Mouse (Mus musculus) hindbrain, embryonic 10.5 days (tissue): ENCODE data around the gene Sgcd. TPM values are rescaled to one million over a fixed set of nuclear protein-coding genes. Genes with fewer than 3 reads are reported as not detected.

Experiments
- DNase-seq: peaks from one replicate; pipeline ENCODE4 v3.0.0-alpha.2; 2017; ENCODE audit warnings: low spot score
- H3K27ac ChIP-seq: fragments of 300-500 bp; sonication (generic); 2 replicates; pipeline ENCODE4 v1.5.1; 2016; ENCODE audit warnings: mild to moderate bottlenecking, moderate library complexity
- H3K27me3 ChIP-seq: fragments of 300-500 bp; sonication (generic); 2 replicates; pipeline ENCODE4 v1.6.1; 2016; ENCODE audit warnings: mild to moderate bottlenecking; ENCODE audit not compliant: poor library complexity, insufficient read depth, severe bottlenecking
- H3K36me3 ChIP-seq: fragments of 300-500 bp; sonication (generic); 2 replicates; pipeline ENCODE4 v1.6.1; 2016; ENCODE audit warnings: mild to moderate bottlenecking, moderate library complexity
- H3K4me1 ChIP-seq: fragments of 300-500 bp; sonication (generic); replicated peaks from 2 replicates; pipeline ENCODE4 v1.6.1; 2016; ENCODE audit warnings: mild to moderate bottlenecking
- H3K4me3 ChIP-seq: fragments of 300-500 bp; sonication (generic); 2 replicates; pipeline ENCODE4 v1.5.1; 2016; ENCODE audit warnings: mild to moderate bottlenecking, moderate library complexity
- H3K9me3 ChIP-seq: fragments of 300-500 bp; sonication (generic); 2 replicates; pipeline ENCODE4 v1.6.1; 2016; ENCODE audit warnings: mild to moderate bottlenecking, moderate library complexity
- WGBS: fragments of 180-500 bp; shearing (Covaris S2); methylation state at CpG from one replicate; pipeline ENCODE4 v1.1.7; 2016; 5-methylcytosine and 5-hydroxymethylcytosine counted together
- polyA plus RNA-seq: library from polyadenylated mRNA; unstranded; fragments of >200 nt; fragmentation: Nextera tagmentation; extraction: Ambion mirVana; gene quantifications from 2 replicates; pipeline ENCODE4 v1.2.1, GENCODE M21; 2016

Sgcd gene
- polyA plus RNA-seq, 1 experiment from 2014 or later = 1.5 TPM

DNA sequence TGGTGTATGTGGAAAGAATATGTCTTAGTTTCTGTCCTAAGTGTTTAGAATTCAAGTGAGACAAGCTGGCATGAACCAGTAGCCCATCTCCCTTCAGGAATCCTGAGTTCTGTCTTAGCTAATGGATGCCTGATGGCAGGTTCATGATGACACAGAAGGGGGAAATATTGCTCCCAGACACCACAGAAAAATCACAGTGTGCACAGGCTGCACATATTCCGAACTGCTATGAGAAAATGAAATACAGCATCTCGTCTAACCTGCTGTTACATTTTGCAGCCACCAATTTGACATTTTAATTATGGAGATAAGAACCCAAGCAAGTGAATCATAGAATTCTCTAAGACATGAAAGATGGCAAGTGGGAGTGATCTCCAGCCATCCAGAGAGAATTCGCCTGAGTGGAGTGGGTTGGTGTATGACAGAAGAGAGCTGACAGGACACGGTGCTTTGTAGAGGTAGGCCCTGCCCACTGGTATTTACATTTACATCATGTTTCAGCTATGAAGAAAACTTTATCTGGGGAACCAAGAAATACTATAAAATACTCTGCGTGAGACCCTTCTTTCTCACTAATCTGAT, 1076.0 kb downstream of the Sgcd start:
- DNase-seq = no peak
- H3K27ac ChIP-seq = no peak overlapping the region
- no peaks in the 10 kb centered on the region for H3K9me3 ChIP-seq
- no peaks in the 10 kb centered on the region for H3K4me1 ChIP-seq
- H3K4me3 ChIP-seq = no peak overlapping the region
- 90% methylated on average over 5 of the region's 5 CpGs for WGBS
- H3K36me3 ChIP-seq = no peaks in the 10 kb centered on the region
- H3K27me3 ChIP-seq = no peaks in the 10 kb centered on the region

DNA sequence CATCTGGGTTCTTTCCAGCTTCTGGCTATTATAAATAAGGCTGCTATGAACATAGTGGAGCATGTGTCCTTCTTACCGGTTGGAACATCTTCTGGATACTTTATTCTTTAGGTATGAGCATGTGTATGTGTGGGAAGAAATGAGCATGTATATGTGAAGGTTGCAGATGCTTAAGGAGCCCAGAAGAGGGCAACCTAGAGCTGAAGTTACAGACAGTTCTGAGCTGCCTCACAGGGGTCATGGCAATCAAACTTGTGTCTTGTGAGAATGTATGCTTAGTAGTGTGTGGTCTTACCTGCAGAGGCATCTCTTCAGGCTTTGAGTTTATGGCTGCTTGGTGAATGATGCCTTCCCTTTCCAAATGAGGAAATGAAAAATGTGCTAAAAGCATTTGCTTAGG, 1084.5 kb downstream of the Sgcd start:
- WGBS = 86% methylated on average over 1 of the region's 1 CpGs
- no peaks in the 10 kb centered on the region for H3K9me3 ChIP-seq
- no peaks in the 10 kb centered on the region for H3K36me3 ChIP-seq
- no peaks in the 10 kb centered on the region for H3K27me3 ChIP-seq
- no peak overlapping the region for H3K27ac ChIP-seq
- DNase-seq = no peak
- H3K4me3 ChIP-seq = no peak overlapping the region
- H3K4me1 ChIP-seq = no peaks in the 10 kb centered on the region

DNA sequence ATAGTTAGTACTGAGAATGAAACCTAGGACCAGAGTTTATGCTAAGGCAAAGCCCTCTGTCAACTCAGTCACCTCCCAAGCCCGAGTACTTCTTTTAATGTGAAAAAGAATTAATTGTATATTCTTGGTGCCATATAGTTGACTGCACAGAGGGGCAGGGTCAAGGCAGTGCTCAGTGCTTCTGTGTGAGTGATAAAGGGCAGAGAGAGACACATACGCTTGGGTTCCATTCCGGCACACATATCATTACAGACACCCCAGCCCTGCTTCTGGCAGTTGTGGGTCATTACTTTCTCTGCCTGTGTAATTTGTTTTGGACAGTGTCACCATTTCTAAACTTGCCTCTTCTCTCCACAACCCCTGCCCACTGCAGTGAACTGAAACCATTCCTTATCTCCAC, 1099.7 kb downstream of the Sgcd start:
- Histone ChIP-seq H3K4me1 (no peaks in the 10 kb centered on the region), H3K4me3 (no peak overlapping the region), H3K27me3 (no peaks in the 10 kb centered on the region), H3K9me3 (no peaks in the 10 kb centered on the region), H3K27ac (no peak overlapping the region), H3K36me3 (no peaks in the 10 kb centered on the region)
- 82% methylated on average over 3 of the region's 3 CpGs for WGBS
- DNase-seq = no peak

DNA sequence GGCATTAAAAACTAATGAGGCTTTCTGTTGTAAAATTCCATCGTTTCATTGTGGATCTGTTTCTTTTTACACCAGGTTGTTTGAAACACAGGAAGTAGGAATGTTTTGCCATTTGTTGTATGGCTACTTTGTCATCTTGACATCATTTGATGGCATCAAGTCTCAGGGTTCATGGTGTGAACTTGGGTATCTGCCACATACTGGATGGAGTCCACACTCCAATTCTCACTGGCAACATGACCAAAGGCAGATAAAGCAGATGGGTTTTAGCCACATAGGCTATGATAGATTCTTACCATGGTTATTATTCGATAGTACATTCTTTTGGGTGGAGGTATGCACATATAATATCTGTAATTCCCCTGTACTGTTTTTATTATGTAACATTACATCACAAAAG, 1106.3 kb downstream of the Sgcd start:
- no peak for DNase-seq
- WGBS = 91% methylated on average over 2 of the region's 2 CpGs
- H3K27ac ChIP-seq = no peak overlapping the region
- no peaks in the 10 kb centered on the region for H3K36me3 ChIP-seq
- no peaks in the 10 kb centered on the region for H3K27me3 ChIP-seq
- no peak overlapping the region for H3K4me3 ChIP-seq
- no peaks in the 10 kb centered on the region for H3K4me1 ChIP-seq
- H3K9me3 ChIP-seq = no peaks in the 10 kb centered on the region

DNA sequence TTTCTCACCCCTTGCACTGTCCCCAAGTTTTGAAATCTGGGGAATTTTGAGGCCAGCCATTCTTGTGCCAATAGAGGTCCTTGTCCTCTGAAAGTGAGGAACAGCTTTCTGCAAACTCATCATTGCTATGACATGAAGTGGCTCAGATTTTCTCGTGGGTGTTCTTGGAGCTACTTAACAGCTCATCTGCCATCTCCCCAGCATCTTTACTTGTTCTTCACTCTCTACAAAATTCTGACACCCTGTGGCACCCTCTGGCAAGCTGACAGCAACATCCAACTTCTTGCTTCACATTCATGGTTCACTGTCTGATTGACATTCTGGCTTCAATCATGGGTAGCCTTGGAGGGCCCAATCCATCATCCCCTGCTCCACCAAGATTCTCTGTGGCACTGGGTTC, 1113.0 kb downstream of the Sgcd start:
- Histone ChIP-seq H3K36me3 (no peaks in the 10 kb centered on the region), H3K27ac (no peak overlapping the region), H3K9me3 (no peaks in the 10 kb centered on the region), H3K4me3 (no peak overlapping the region), H3K27me3 (no peaks in the 10 kb centered on the region), H3K4me1 (no peaks in the 10 kb centered on the region)
- no peak for DNase-seq
- WGBS = 80% methylated on average over 1 of the region's 1 CpGs

DNA sequence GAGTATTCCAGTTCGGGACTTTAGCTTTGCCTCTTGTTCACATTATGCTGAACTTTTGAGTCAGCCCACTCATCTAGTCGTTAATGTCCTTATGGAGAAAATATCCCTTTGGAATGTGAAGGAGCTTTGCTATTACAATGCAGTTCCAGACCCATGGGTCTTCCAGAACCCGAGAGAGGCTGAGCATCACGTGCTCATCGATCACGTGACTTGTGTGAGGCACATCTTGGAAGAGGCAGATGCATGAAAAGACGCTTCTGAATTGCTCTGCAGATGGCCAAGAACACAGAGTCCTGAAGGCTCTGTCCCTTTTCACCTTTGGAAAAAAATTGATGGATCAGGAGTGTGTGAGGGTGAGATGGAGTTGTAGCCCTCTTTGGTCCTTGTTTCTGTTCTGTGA, 1120.2 kb downstream of the Sgcd start:
- H3K4me1 ChIP-seq = no peaks in the 10 kb centered on the region
- H3K27me3 ChIP-seq = no peaks in the 10 kb centered on the region
- WGBS = 83% methylated on average over 7 of the region's 7 CpGs

DNA sequence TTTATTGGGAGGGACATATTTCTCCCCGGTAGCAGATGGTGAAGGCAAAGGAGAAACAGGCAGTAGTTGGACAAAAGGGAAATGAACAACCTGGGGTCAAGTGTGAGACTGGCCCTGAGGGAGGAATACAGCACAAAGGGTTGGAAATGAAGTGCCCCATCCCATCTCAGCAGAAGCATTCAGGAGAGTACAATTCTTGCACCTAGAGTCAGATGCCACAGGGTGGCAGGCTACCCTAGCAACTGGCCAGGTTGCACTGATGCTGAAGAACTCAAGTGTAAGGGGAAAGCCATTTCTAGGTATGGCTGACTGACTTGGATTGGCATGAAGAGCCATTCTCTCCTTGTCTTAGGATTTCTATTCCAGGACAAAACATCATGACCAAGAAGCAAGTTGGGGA, 1124.0 kb downstream of the Sgcd start:
- no peaks in the 10 kb centered on the region for H3K27me3 ChIP-seq
- DNase-seq = peak; percentile 27
- no peak overlapping the region for H3K4me3 ChIP-seq
- H3K9me3 ChIP-seq = no peaks in the 10 kb centered on the region
- H3K27ac ChIP-seq = no peak overlapping the region
- H3K36me3 ChIP-seq = no peaks in the 10 kb centered on the region
- no peaks in the 10 kb centered on the region for H3K4me1 ChIP-seq
- 85% methylated on average over 1 of the region's 1 CpGs for WGBS

More for the DNA sequence above, 1120.2 kb downstream of the Sgcd start:
- Histone ChIP-seq H3K4me3 (no peak overlapping the region), H3K27ac (no peak overlapping the region), H3K36me3 (no peaks in the 10 kb centered on the region), H3K9me3 (no peaks in the 10 kb centered on the region)
- no peak for DNase-seq

DNA sequence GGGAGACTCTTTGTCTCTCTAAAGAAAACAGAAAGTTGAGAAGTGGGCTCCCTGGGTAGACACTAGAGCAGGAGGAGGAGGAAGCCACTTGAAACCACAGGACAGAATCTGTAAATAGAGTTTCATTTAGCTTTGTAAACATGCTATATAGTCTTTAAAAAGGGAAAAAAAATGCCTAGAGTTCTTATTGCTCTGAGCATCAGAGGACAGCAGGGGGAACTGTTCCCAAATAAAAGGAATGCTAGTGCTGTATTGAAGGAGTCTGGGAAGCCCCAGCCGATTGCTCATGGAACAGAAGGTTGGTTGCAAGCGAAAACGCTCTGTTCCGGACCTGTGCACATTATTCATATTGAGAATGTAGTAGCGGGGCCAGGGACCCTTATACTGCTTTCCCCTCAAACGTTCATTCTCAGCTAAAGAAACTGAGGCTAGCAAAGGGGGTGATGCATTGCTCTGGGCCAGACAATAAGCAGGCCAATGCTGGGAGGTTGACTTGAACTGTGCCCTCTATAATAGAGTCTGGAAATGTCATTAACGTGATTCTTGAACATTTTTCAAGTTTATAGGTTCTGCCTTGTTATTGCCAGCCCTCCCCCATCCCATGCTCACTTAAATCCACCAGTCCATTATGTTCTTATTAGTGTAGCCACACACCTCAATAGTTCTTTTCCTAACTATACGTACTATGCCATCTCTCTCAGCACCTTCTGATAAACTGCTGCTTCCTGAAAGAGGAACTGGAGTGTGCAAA, 1140.4 kb downstream of the Sgcd start:
- peaks cover 7% of the 10 kb centered on the region for H3K4me1 ChIP-seq
- WGBS = 36% methylated on average over 8 of the region's 8 CpGs
- no peaks in the 10 kb centered on the region for H3K27me3 ChIP-seq
- H3K4me3 ChIP-seq = no peak overlapping the region
- no peaks in the 10 kb centered on the region for H3K36me3 ChIP-seq
- H3K27ac ChIP-seq = no peak overlapping the region
- H3K9me3 ChIP-seq = no peaks in the 10 kb centered on the region
- peak; percentile 9 for DNase-seq

DNA sequence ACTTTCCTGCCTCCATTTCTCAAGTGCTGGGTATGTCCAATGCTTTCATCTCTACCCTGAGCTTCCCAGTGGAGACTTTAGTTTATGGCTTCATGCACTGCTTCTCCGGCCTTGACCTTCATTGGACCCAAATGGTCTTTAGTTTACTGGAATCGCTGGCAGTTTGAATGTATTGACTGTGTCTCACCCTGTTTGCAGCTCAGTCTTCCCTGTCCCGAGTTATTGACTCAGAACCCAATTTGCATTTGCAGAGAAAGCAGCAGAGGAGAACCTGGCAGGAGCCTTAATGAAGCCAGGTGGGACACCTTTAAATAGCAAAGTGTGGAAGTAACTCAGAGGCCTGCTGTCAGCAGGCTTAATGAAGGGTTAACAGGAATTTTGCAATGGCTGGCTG, 1140.9 kb downstream of the Sgcd start:
- Histone ChIP-seq H3K4me1 (peaks cover 7% of the 10 kb centered on the region), H3K36me3 (no peaks in the 10 kb centered on the region), H3K9me3 (no peaks in the 10 kb centered on the region), H3K4me3 (no peak overlapping the region), H3K27me3 (no peaks in the 10 kb centered on the region), H3K27ac (no peak overlapping the region)
- DNase-seq = no peak
- WGBS = 47% methylated on average over 3 of the region's 3 CpGs

DNA sequence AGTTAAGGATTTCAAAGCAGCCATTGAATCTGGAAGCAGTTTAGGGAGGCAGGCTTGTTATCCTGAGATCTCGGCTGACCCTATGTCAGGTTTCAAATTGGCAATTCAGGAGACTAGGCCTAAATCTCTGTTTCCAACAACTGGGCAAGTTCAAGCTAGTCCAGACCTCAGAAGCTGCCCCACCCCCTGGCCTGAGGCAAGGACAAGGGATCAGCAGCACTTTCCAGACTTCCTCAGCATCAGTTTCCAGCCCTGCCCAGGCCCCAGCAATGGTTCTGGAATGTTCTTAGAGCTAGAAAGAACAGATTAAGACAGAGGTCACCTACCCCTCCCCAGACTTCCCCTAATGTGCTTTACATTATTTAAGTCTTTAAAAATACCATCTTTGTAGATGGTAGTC, 1142.1 kb downstream of the Sgcd start:
- H3K4me3 ChIP-seq = no peak overlapping the region
- 59% methylated on average over 1 of the region's 1 CpGs for WGBS
- H3K27me3 ChIP-seq = no peaks in the 10 kb centered on the region
- no peaks in the 10 kb centered on the region for H3K36me3 ChIP-seq
- H3K27ac ChIP-seq = no peak overlapping the region
- DNase-seq = no peak
- no peaks in the 10 kb centered on the region for H3K9me3 ChIP-seq
- H3K4me1 ChIP-seq = peaks cover 7% of the 10 kb centered on the region
